Mouse (Mus musculus) R1 (cell line): ENCODE measurements at regions not wholly inside any gene's neighbourhood (a gene's known extent, or its start where the extent isn't known, plus 50 kb on each side); places are given as distances from the start of the nearest gene placed in this dataset.

Experiments used
- DNase-seq: peaks from one replicate; pipeline ENCODE4 v3.0.0-alpha.2; 2018; ENCODE audit warnings: low read depth, low spot score

GRCm38 (mm10) chrX:22089186-22089585 lies 344.3 kb upstream of the Gm28269 start:
- DNase-seq, result peak; percentile 70
